Mouse (Mus musculus): Measurements from ENCODE around the gene Rhou. TPM values are rescaled to one million over a fixed set of nuclear protein-coding genes. Genes with fewer than 3 reads are reported as not detected.
A peak's percentile ranks its signal among the peaks of the same experiment; 100 is the strongest.

Rhou gene
- total and polyA plus RNA-seq, 3 experiments, result 4.1 to 5.8 (median 5.5) TPM

GRCm38 (mm10) chr8:123654763-123655162, 1.0 kb downstream of the Rhou start:
- H3K4me3 ChIP-seq, result peak overlapping the region; percentile 67
- H3K36me3 ChIP-seq (ENCODE audit: control insufficient read depth, insufficient read depth, low read length), result no peaks in the 10 kb centered on the region
- H3K27me3 ChIP-seq (ENCODE audit: control insufficient read depth, insufficient read depth, low read length), result no peaks in the 10 kb centered on the region; the same call in 1 of the 2 replicates
- no peak for DNase-seq
- peaks cover 1% of the 10 kb centered on the region; the same call in 1 of the 2 replicates for H3K4me1 ChIP-seq (ENCODE audit: control insufficient read depth, insufficient read depth, low read length)
- 71% methylated on average over 5 of the region's 5 CpGs for WGBS
- peak overlapping the region; percentile 68 for H3K27ac ChIP-seq
- no peak overlapping the region for H3K9ac ChIP-seq (ENCODE audit: low read depth, low read length)
- no peaks in the 10 kb centered on the region for H3K79me2 ChIP-seq (replicated peaks; ENCODE audit: control insufficient read depth, insufficient read depth, low read length)
- intact Hi-C loops (cut with DNase I), result no loop called here
- no peak for TF ChIP-seq POLR2A (IDR thresholded peaks at IDR 0.05; ENCODE audit: insufficient read depth, low read depth, low read length)
- TF ChIP-seq CTCF (IDR thresholded peaks at IDR 0.05), result no peak
- no peak for TF ChIP-seq EP300 (IDR thresholded peaks at IDR 0.05; ENCODE audit: insufficient read depth, low read depth, low read length)

GRCm38 (mm10) chr8:123655351-123655779, 1.6 kb downstream of the Rhou start:
- peak; percentile 37 to 42 for DNase-seq
- 56% methylated on average over 8 of the region's 8 CpGs for WGBS
- intact Hi-C loops (cut with DNase I), result no loop called here
- peaks cover 1% of the 10 kb centered on the region; the same call in 1 of the 2 replicates for H3K4me1 ChIP-seq (ENCODE audit: control insufficient read depth, insufficient read depth, low read length)
- no peaks in the 10 kb centered on the region for H3K79me2 ChIP-seq (replicated peaks; ENCODE audit: control insufficient read depth, insufficient read depth, low read length)
- no peak overlapping the region for H3K4me3 ChIP-seq
- H3K27ac ChIP-seq, result no peak overlapping the region
- TF ChIP-seq CTCF (IDR thresholded peaks at IDR 0.05) (no peak), POLR2A (IDR thresholded peaks at IDR 0.05; ENCODE audit: insufficient read depth, low read depth, low read length) (no peak), EP300 (IDR thresholded peaks at IDR 0.05; ENCODE audit: insufficient read depth, low read depth, low read length) (no peak)
- H3K36me3 ChIP-seq (ENCODE audit: control insufficient read depth, insufficient read depth, low read length), result no peaks in the 10 kb centered on the region
- no peak overlapping the region for H3K9ac ChIP-seq (ENCODE audit: low read depth, low read length)
- no peaks in the 10 kb centered on the region for H3K27me3 ChIP-seq (ENCODE audit: control insufficient read depth, insufficient read depth, low read length)

- H3K9ac ChIP-seq (ENCODE audit: low read depth, low read length), result no peak overlapping the region
- 95% methylated on average over 8 of the region's 8 CpGs for WGBS
- no peak for TF ChIP-seq CTCF (IDR thresholded peaks at IDR 0.05)
- no peak for TF ChIP-seq EP300 (IDR thresholded peaks at IDR 0.05; ENCODE audit: insufficient read depth, low read depth, low read length)
- no peak for TF ChIP-seq POLR2A (IDR thresholded peaks at IDR 0.05; ENCODE audit: insufficient read depth, low read depth, low read length)
- no peak overlapping the region for H3K27ac ChIP-seq
- peaks cover 1% of the 10 kb centered on the region; the same call in 1 of the 2 replicates for H3K4me1 ChIP-seq (ENCODE audit: control insufficient read depth, insufficient read depth, low read length)
- H3K4me3 ChIP-seq, result no peak overlapping the region
- no peak for DNase-seq
- H3K79me2 ChIP-seq (replicated peaks; ENCODE audit: control insufficient read depth, insufficient read depth, low read length), result no peaks in the 10 kb centered on the region
- no peaks in the 10 kb centered on the region for H3K27me3 ChIP-seq (ENCODE audit: control insufficient read depth, insufficient read depth, low read length)
- no peaks in the 10 kb centered on the region for H3K36me3 ChIP-seq (ENCODE audit: control insufficient read depth, insufficient read depth, low read length)
- intact Hi-C loops (cut with DNase I), result no loop called here
These were observed 4.1 kb downstream of the Rhou start for GRCm38 (mm10) chr8:123657826-123658225.

GRCm38 (mm10) chr8:123659469-123660057, 5.8 kb downstream of the Rhou start:
- Histone ChIP-seq H3K36me3 (ENCODE audit: control insufficient read depth, insufficient read depth, low read length) (no peaks in the 10 kb centered on the region), H3K27me3 (ENCODE audit: control insufficient read depth, insufficient read depth, low read length) (no peaks in the 10 kb centered on the region), H3K79me2 (replicated peaks; ENCODE audit: control insufficient read depth, insufficient read depth, low read length) (no peaks in the 10 kb centered on the region), H3K4me3 (no peak overlapping the region), H3K9ac (ENCODE audit: low read depth, low read length) (no peak overlapping the region), H3K4me1 (ENCODE audit: control insufficient read depth, insufficient read depth, low read length) (no peaks in the 10 kb centered on the region), H3K27ac (no peak overlapping the region)
- DNase-seq, result no peak
- TF ChIP-seq CTCF (IDR thresholded peaks at IDR 0.05) (no peak), POLR2A (IDR thresholded peaks at IDR 0.05; ENCODE audit: insufficient read depth, low read depth, low read length) (no peak), EP300 (IDR thresholded peaks at IDR 0.05; ENCODE audit: insufficient read depth, low read depth, low read length) (no peak)
- WGBS, result 54% methylated on average over 10 of the region's 10 CpGs
- intact Hi-C loops (cut with DNase I), result no loop called here

GRCm38 (mm10) chr8:123661515-123661914, 7.8 kb downstream of the Rhou start:
- Histone ChIP-seq H3K36me3 (ENCODE audit: control insufficient read depth, insufficient read depth, low read length) (no peaks in the 10 kb centered on the region), H3K4me3 (no peak overlapping the region), H3K9ac (ENCODE audit: low read depth, low read length) (no peak overlapping the region), H3K27me3 (ENCODE audit: control insufficient read depth, insufficient read depth, low read length) (no peaks in the 10 kb centered on the region), H3K27ac (no peak overlapping the region), H3K4me1 (ENCODE audit: control insufficient read depth, insufficient read depth, low read length) (no peaks in the 10 kb centered on the region), H3K79me2 (replicated peaks; ENCODE audit: control insufficient read depth, insufficient read depth, low read length) (no peaks in the 10 kb centered on the region)
- no peak for DNase-seq
- TF ChIP-seq CTCF (IDR thresholded peaks at IDR 0.05) (no peak), EP300 (IDR thresholded peaks at IDR 0.05; ENCODE audit: insufficient read depth, low read depth, low read length) (no peak), POLR2A (IDR thresholded peaks at IDR 0.05; ENCODE audit: insufficient read depth, low read depth, low read length) (no peak)
- intact Hi-C loops (cut with DNase I), result no loop called here
- WGBS, result 89% methylated on average over 11 of the region's 11 CpGs

GRCm38 (mm10) chr8:123665580-123665979, 11.9 kb downstream of the Rhou start:
- WGBS, result 66% methylated on average over 6 of the region's 6 CpGs
- TF ChIP-seq CTCF (IDR thresholded peaks at IDR 0.05), result no peak
- no peak for TF ChIP-seq POLR2A (IDR thresholded peaks at IDR 0.05; ENCODE audit: insufficient read depth, low read depth, low read length)
- TF ChIP-seq EP300 (IDR thresholded peaks at IDR 0.05; ENCODE audit: insufficient read depth, low read depth, low read length), result no peak
- Histone ChIP-seq H3K27ac (no peak overlapping the region), H3K4me3 (no peak overlapping the region), H3K79me2 (replicated peaks; ENCODE audit: control insufficient read depth, insufficient read depth, low read length) (no peaks in the 10 kb centered on the region), H3K9ac (ENCODE audit: low read depth, low read length) (no peak overlapping the region), H3K4me1 (ENCODE audit: control insufficient read depth, insufficient read depth, low read length) (no peaks in the 10 kb centered on the region), H3K36me3 (ENCODE audit: control insufficient read depth, insufficient read depth, low read length) (no peaks in the 10 kb centered on the region), H3K27me3 (ENCODE audit: control insufficient read depth, insufficient read depth, low read length) (no peaks in the 10 kb centered on the region)
- intact Hi-C loops (cut with DNase I), result no loop called here
- no peak for DNase-seq
